Mouse (Mus musculus) limb, embryonic 14.5 days (tissue): Measurements from ENCODE around the gene Il1a. TPM values are rescaled to one million over a fixed set of nuclear protein-coding genes. Genes with fewer than 3 reads are reported as not detected.

Experiments
- ATAC-seq: fragments of 200-750 bp; cut with Nextera tagmentation; 2 replicates; pipeline ENCODE4 v1.8.0; 2017; ENCODE audit warnings: low read depth, moderate number of reproducible peaks, moderate TSS enrichment; ENCODE audit not compliant: low FRiP score
- DNase-seq: peaks from one replicate; pipeline ENCODE4 v3.0.0-alpha.2; 2015; ENCODE audit warnings: low spot score
- H3K27ac ChIP-seq: fragments of 300-500 bp; sonication (generic); replicated peaks from 2 replicates; pipeline ENCODE4 v1.5.1; 2014; ENCODE audit warnings: low read depth, mild to moderate bottlenecking, low read length, moderate library complexity, mixed read lengths
- H3K27me3 ChIP-seq: fragments of 300-500 bp; sonication (generic); 2 replicates; pipeline ENCODE4 v1.6.1; 2014; ENCODE audit warnings: low read length, mixed read lengths; ENCODE audit not compliant: control insufficient read depth, insufficient read depth
- H3K36me3 ChIP-seq: fragments of 300-500 bp; sonication (generic); 2 replicates; pipeline ENCODE4 v1.6.1; 2014; ENCODE audit warnings: mild to moderate bottlenecking, low read length, moderate library complexity, mixed read lengths; ENCODE audit not compliant: control insufficient read depth, insufficient read depth
- H3K4me1 ChIP-seq: fragments of 300-500 bp; sonication (generic); 2 replicates; pipeline ENCODE4 v1.6.1; 2014; ENCODE audit warnings: antibody characterized with exemption, low read length, mixed read lengths; ENCODE audit not compliant: control insufficient read depth, insufficient read depth
- H3K4me2 ChIP-seq: fragments of 300-500 bp; sonication (generic); replicated peaks from 2 replicates; pipeline ENCODE4 v1.6.1; 2014; ENCODE audit warnings: low read depth, mild to moderate bottlenecking, low read length, moderate library complexity; ENCODE audit not compliant: severe bottlenecking
- H3K4me3 ChIP-seq: fragments of 300-500 bp; sonication (generic); replicated peaks from 2 replicates; pipeline ENCODE4 v1.5.1; 2014; ENCODE audit warnings: low read length
- H3K9ac ChIP-seq: fragments of 300-500 bp; sonication (generic); 2 replicates; pipeline ENCODE4 v1.6.1; 2014; ENCODE audit warnings: mild to moderate bottlenecking, low read depth, low read length, moderate library complexity; ENCODE audit not compliant: severe bottlenecking
- H3K9me3 ChIP-seq: fragments of 300-500 bp; sonication (generic); 2 replicates; pipeline ENCODE4 v1.6.1; 2016; ENCODE audit warnings: low read length; ENCODE audit not compliant: control insufficient read depth
- POLR2A ChIP-seq: fragments of 200-500 bp; IDR thresholded peaks from 2 replicates; pipeline ENCODE4 v1.8.0; 2012; ENCODE audit warnings: inconsistent platforms, mild to moderate bottlenecking, moderate library complexity, borderline replicate concordance; ENCODE audit not compliant: insufficient read depth, insufficient read length; ENCODE audit errors: extremely low read depth
- WGBS: fragments of 180-500 bp; shearing (Covaris S2); extraction: QIAGEN DNeasy Blood & Tissue Kit; methylation state at CpG from one replicate; pipeline ENCODE4 v1.1.7; 2014; 5-methylcytosine and 5-hydroxymethylcytosine counted together
- polyA plus RNA-seq, 2 experiments: library from polyadenylated mRNA; depleted of rRNA in 1 of 2; stranded (reverse) in 1 of 2; unstranded in 1 of 2; fragments of >200 nt; fragmentation: Nextera tagmentation in 1 of 2; extraction: Ambion mirVana in 1 of 2; gene quantifications; 2 replicates each; pipeline versions ENCODE4 v1.2.1 to v1.2.3; 2012 to 2014

Il1a gene
- polyA plus RNA-seq, 2 experiments, result 0.06 TPM; not detected in 1

- Histone ChIP-seq H3K4me3 (no peak overlapping the region), H3K36me3 (no peaks in the 10 kb centered on the region), H3K4me1 (peaks cover 7% of the 10 kb centered on the region; the same call in 1 of the 2 replicates), H3K9ac (no peak overlapping the region), H3K27me3 (no peaks in the 10 kb centered on the region), H3K4me2 (no peak overlapping the region), H3K9me3 (no peaks in the 10 kb centered on the region), H3K27ac (no peak overlapping the region)
- TF ChIP-seq POLR2A, result no peak
- DNase-seq (no peak), ATAC-seq (no peak)
- WGBS, result 84% methylated on average over 4 of the region's 4 CpGs
Measured at GRCm38 (mm10) chr2:129328238-129328637, 18.5 kb upstream of the Il1a start.

GRCm38 (mm10) chr2:129324216-129324615 lies 14.4 kb upstream of the Il1a start:
- no peak for TF ChIP-seq POLR2A
- Histone ChIP-seq H3K27me3 (no peaks in the 10 kb centered on the region), H3K4me3 (no peak overlapping the region), H3K4me1 (no peaks in the 10 kb centered on the region), H3K9ac (no peak overlapping the region), H3K4me2 (no peak overlapping the region), H3K27ac (no peak overlapping the region), H3K36me3 (no peaks in the 10 kb centered on the region), H3K9me3 (no peaks in the 10 kb centered on the region)
- WGBS, result 79% methylated on average over 3 of the region's 3 CpGs
- ATAC-seq (no peak), DNase-seq (no peak)

- no peaks in the 10 kb centered on the region for H3K4me1 ChIP-seq
- ATAC-seq, result no peak
- WGBS, result 80% methylated on average over 1 of the region's 1 CpGs
Measured at GRCm38 (mm10) chr2:129322117-129322635, 12.4 kb upstream of the Il1a start.

GRCm38 (mm10) chr2:129320033-129320605 lies 10.3 kb upstream of the Il1a start:
- no peak for TF ChIP-seq POLR2A
- no peak overlapping the region for H3K9ac ChIP-seq
- no peaks in the 10 kb centered on the region for H3K4me1 ChIP-seq
- H3K36me3 ChIP-seq, result no peaks in the 10 kb centered on the region
- H3K27ac ChIP-seq, result no peak overlapping the region
- H3K4me3 ChIP-seq, result no peak overlapping the region
- H3K4me2 ChIP-seq, result no peak overlapping the region
- ATAC-seq, result no peak
- H3K9me3 ChIP-seq, result no peaks in the 10 kb centered on the region
- no peaks in the 10 kb centered on the region for H3K27me3 ChIP-seq
- no peak for DNase-seq
- WGBS, result 86% methylated on average over 8 of the region's 8 CpGs

More at GRCm38 (mm10) chr2:129322117-129322635, 12.4 kb upstream of the Il1a start:
- Histone ChIP-seq H3K4me3 (no peak overlapping the region), H3K9ac (no peak overlapping the region), H3K27me3 (no peaks in the 10 kb centered on the region), H3K9me3 (no peaks in the 10 kb centered on the region), H3K27ac (no peak overlapping the region), H3K4me2 (no peak overlapping the region), H3K36me3 (no peaks in the 10 kb centered on the region)
- DNase-seq, result no peak
- TF ChIP-seq POLR2A, result no peak

GRCm38 (mm10) chr2:129315831-129316230 lies 6.1 kb upstream of the Il1a start:
- Histone ChIP-seq H3K9ac (no peak overlapping the region), H3K27me3 (no peaks in the 10 kb centered on the region), H3K4me1 (no peaks in the 10 kb centered on the region), H3K36me3 (no peaks in the 10 kb centered on the region), H3K4me3 (no peak overlapping the region), H3K9me3 (no peaks in the 10 kb centered on the region), H3K4me2 (no peak overlapping the region), H3K27ac (no peak overlapping the region)
- WGBS, result 77% methylated on average over 4 of the region's 4 CpGs
- DNase-seq (no peak), ATAC-seq (no peak)
- no peak for TF ChIP-seq POLR2A
